Mouse (Mus musculus): ENCODE measurements around the gene Lrsam1. TPM values are rescaled to one million over a fixed set of nuclear protein-coding genes. Genes with fewer than 3 reads are reported as not detected.

The Lrsam1 gene
- total RNA-seq, 1 experiment, result 16.7 TPM

GRCm38 (mm10) chr2:32891278-32891677 is 70.1 kb downstream of the Lrsam1 start:
- no peak for DNase-seq (ENCODE audit: low read depth, low spot score)
- in situ Hi-C loops (cut with MboI; ENCODE audit: low sequenced_read_pairs in 2 of 2, unreplicated experiment in 2 of 2), result no loop called here
- H3K9ac ChIP-seq (ENCODE audit: insufficient read depth, low read depth, low read length, poor library complexity, severe bottlenecking), result no peak overlapping the region
- H3K27ac ChIP-seq (ENCODE audit: insufficient read depth, low read depth, low read length, poor library complexity, severe bottlenecking), result no peak overlapping the region
- H3K4me1 ChIP-seq (ENCODE audit: control insufficient read depth in 2 of 2, insufficient read depth in 2 of 2, low read length in 2 of 2, poor library complexity in 1 of 2), result peaks cover 0 to 14% of the 10 kb centered on the region in 2 experiments; a peak in 2 of 4 replicates
- H3K36me3 ChIP-seq (ENCODE audit: control insufficient read depth, insufficient read depth, low read length, poor library complexity, severe bottlenecking), result no peaks in the 10 kb centered on the region
- H3K4me3 ChIP-seq (ENCODE audit: insufficient read depth in 1 of 2, low read depth in 1 of 2, low read length in 2 of 2, poor library complexity in 1 of 2, severe bottlenecking in 1 of 2), result no peak overlapping the region
- no peaks in the 10 kb centered on the region for H3K9me3 ChIP-seq (ENCODE audit: control insufficient read depth, insufficient read depth, low read depth, low read length)
- TF ChIP-seq ZC3H11A (IDR thresholded peaks at IDR 0.05; ENCODE audit: borderline replicate concordance, low read depth, low read length), result no peak
- TF ChIP-seq HCFC1 (IDR thresholded peaks at IDR 0.05; ENCODE audit: borderline replicate concordance, insufficient read depth, low read length), result no peak
- no peak for TF ChIP-seq ZNF384 (IDR thresholded peaks at IDR 0.05; ENCODE audit: low read depth, low read length)
- TF ChIP-seq CHD2 (IDR thresholded peaks at IDR 0.05; ENCODE audit: low read depth, low read length), result no peak
- no peak for TF ChIP-seq MAFK (IDR thresholded peaks at IDR 0.05; ENCODE audit: insufficient read depth, low read depth, low read length)

GRCm38 (mm10) chr2:32890280-32890679 is 71.1 kb downstream of the Lrsam1 start:
- in situ Hi-C loops (cut with MboI; ENCODE audit: low sequenced_read_pairs in 2 of 2, unreplicated experiment in 2 of 2), result no loop called here
- no peak overlapping the region for H3K4me3 ChIP-seq (ENCODE audit: insufficient read depth in 1 of 2, low read depth in 1 of 2, low read length in 2 of 2, poor library complexity in 1 of 2, severe bottlenecking in 1 of 2)
- H3K9me3 ChIP-seq (ENCODE audit: control insufficient read depth, insufficient read depth, low read depth, low read length), result no peaks in the 10 kb centered on the region
- DNase-seq (ENCODE audit: low read depth, low spot score), result no peak
- peaks cover 0 to 6% of the 10 kb centered on the region in 2 experiments; a peak in 2 of 4 replicates for H3K4me1 ChIP-seq (ENCODE audit: control insufficient read depth in 2 of 2, insufficient read depth in 2 of 2, low read length in 2 of 2, poor library complexity in 1 of 2)
- TF ChIP-seq ZC3H11A (IDR thresholded peaks at IDR 0.05; ENCODE audit: borderline replicate concordance, low read depth, low read length) (no peak), ZNF384 (IDR thresholded peaks at IDR 0.05; ENCODE audit: low read depth, low read length) (no peak), HCFC1 (IDR thresholded peaks at IDR 0.05; ENCODE audit: borderline replicate concordance, insufficient read depth, low read length) (no peak), MAFK (IDR thresholded peaks at IDR 0.05; ENCODE audit: insufficient read depth, low read depth, low read length) (no peak), CHD2 (IDR thresholded peaks at IDR 0.05; ENCODE audit: low read depth, low read length) (no peak)
- no peak overlapping the region for H3K27ac ChIP-seq (ENCODE audit: insufficient read depth, low read depth, low read length, poor library complexity, severe bottlenecking)
- no peaks in the 10 kb centered on the region for H3K36me3 ChIP-seq (ENCODE audit: control insufficient read depth, insufficient read depth, low read length, poor library complexity, severe bottlenecking)
- H3K9ac ChIP-seq (ENCODE audit: insufficient read depth, low read depth, low read length, poor library complexity, severe bottlenecking), result no peak overlapping the region

- peaks cover 2 to 21% of the 10 kb centered on the region in 2 experiments; a peak in 2 of 4 replicates for H3K4me1 ChIP-seq (ENCODE audit: control insufficient read depth in 2 of 2, insufficient read depth in 2 of 2, low read length in 2 of 2, poor library complexity in 1 of 2)
- H3K9ac ChIP-seq (ENCODE audit: insufficient read depth, low read depth, low read length, poor library complexity, severe bottlenecking), result no peak overlapping the region
- H3K36me3 ChIP-seq (ENCODE audit: control insufficient read depth, insufficient read depth, low read length, poor library complexity, severe bottlenecking), result no peaks in the 10 kb centered on the region
Observed at GRCm38 (mm10) chr2:32888551-32888950, 72.9 kb downstream of the Lrsam1 start.

GRCm38 (mm10) chr2:32888029-32888428 is 73.4 kb downstream of the Lrsam1 start:
- Histone ChIP-seq H3K27ac (ENCODE audit: insufficient read depth, low read depth, low read length, poor library complexity, severe bottlenecking) (no peak overlapping the region), H3K4me3 (ENCODE audit: insufficient read depth in 1 of 2, low read depth in 1 of 2, low read length in 2 of 2, poor library complexity in 1 of 2, severe bottlenecking in 1 of 2) (no peak overlapping the region), H3K9ac (ENCODE audit: insufficient read depth, low read depth, low read length, poor library complexity, severe bottlenecking) (no peak overlapping the region), H3K4me1 (ENCODE audit: control insufficient read depth in 2 of 2, insufficient read depth in 2 of 2, low read length in 2 of 2, poor library complexity in 1 of 2) (peaks cover 3 to 23% of the 10 kb centered on the region in 2 experiments; a peak in 2 of 4 replicates), H3K9me3 (ENCODE audit: control insufficient read depth, insufficient read depth, low read depth, low read length) (no peaks in the 10 kb centered on the region), H3K36me3 (ENCODE audit: control insufficient read depth, insufficient read depth, low read length, poor library complexity, severe bottlenecking) (no peaks in the 10 kb centered on the region)
- in situ Hi-C loops (cut with MboI; ENCODE audit: low sequenced_read_pairs in 2 of 2, unreplicated experiment in 2 of 2), result no loop called here
- TF ChIP-seq ZNF384 (IDR thresholded peaks at IDR 0.05; ENCODE audit: low read depth, low read length) (no peak), ZC3H11A (IDR thresholded peaks at IDR 0.05; ENCODE audit: borderline replicate concordance, low read depth, low read length) (no peak), CHD2 (IDR thresholded peaks at IDR 0.05; ENCODE audit: low read depth, low read length) (no peak), MAFK (IDR thresholded peaks at IDR 0.05; ENCODE audit: insufficient read depth, low read depth, low read length) (no peak), HCFC1 (IDR thresholded peaks at IDR 0.05; ENCODE audit: borderline replicate concordance, insufficient read depth, low read length) (no peak)
- no peak for DNase-seq (ENCODE audit: low read depth, low spot score)

More at GRCm38 (mm10) chr2:32888551-32888950, 72.9 kb downstream of the Lrsam1 start:
- no peak overlapping the region for H3K4me3 ChIP-seq (ENCODE audit: insufficient read depth in 1 of 2, low read depth in 1 of 2, low read length in 2 of 2, poor library complexity in 1 of 2, severe bottlenecking in 1 of 2)
- no peaks in the 10 kb centered on the region for H3K9me3 ChIP-seq (ENCODE audit: control insufficient read depth, insufficient read depth, low read depth, low read length)
- no peak for TF ChIP-seq MAFK (IDR thresholded peaks at IDR 0.05; ENCODE audit: insufficient read depth, low read depth, low read length)
- TF ChIP-seq CHD2 (IDR thresholded peaks at IDR 0.05; ENCODE audit: low read depth, low read length), result no peak
- TF ChIP-seq HCFC1 (IDR thresholded peaks at IDR 0.05; ENCODE audit: borderline replicate concordance, insufficient read depth, low read length), result no peak
- TF ChIP-seq ZC3H11A (IDR thresholded peaks at IDR 0.05; ENCODE audit: borderline replicate concordance, low read depth, low read length), result no peak
- no peak for TF ChIP-seq ZNF384 (IDR thresholded peaks at IDR 0.05; ENCODE audit: low read depth, low read length)
- H3K27ac ChIP-seq (ENCODE audit: insufficient read depth, low read depth, low read length, poor library complexity, severe bottlenecking), result no peak overlapping the region
- in situ Hi-C loops (cut with MboI; ENCODE audit: low sequenced_read_pairs in 2 of 2, unreplicated experiment in 2 of 2), result no loop called here
- DNase-seq (ENCODE audit: low read depth, low spot score), result no peak
